Mouse (Mus musculus) embryonic facial prominence, embryonic 12.5 days (tissue): ENCODE data around the gene Tead4. TPM values are rescaled to one million over a fixed set of nuclear protein-coding genes. Genes with fewer than 3 reads are reported as not detected.

ENCODE experiments used
- ATAC-seq: fragments of 200-750 bp; cut with Nextera tagmentation; 2 replicates; pipeline ENCODE4 v1.8.0; 2017; ENCODE audit not compliant: insufficient number of reproducible peaks, insufficient read depth, low FRiP score, low TSS enrichment
- H3K27ac ChIP-seq: fragments of 300-500 bp; sonication (generic); 2 replicates; pipeline ENCODE4 v1.5.1; 2016; ENCODE audit warnings: mild to moderate bottlenecking
- H3K27me3 ChIP-seq: fragments of 300-500 bp; sonication (generic); 2 replicates; pipeline ENCODE4 v1.6.1; 2016; ENCODE audit warnings: mild to moderate bottlenecking, moderate library complexity
- H3K36me3 ChIP-seq: fragments of 300-500 bp; sonication (generic); 2 replicates; pipeline ENCODE4 v1.6.1; 2016; ENCODE audit warnings: mild to moderate bottlenecking
- H3K4me1 ChIP-seq: fragments of 300-500 bp; sonication (generic); 2 replicates; pipeline ENCODE4 v1.6.1; 2016
- H3K4me2 ChIP-seq: fragments of 300-500 bp; sonication (generic); replicated peaks from 2 replicates; pipeline ENCODE4 v1.6.1; 2016; ENCODE audit warnings: mild to moderate bottlenecking, moderate library complexity
- H3K4me3 ChIP-seq: fragments of 300-500 bp; sonication (generic); 2 replicates; pipeline ENCODE4 v1.5.1; 2016; ENCODE audit warnings: mild to moderate bottlenecking
- H3K9ac ChIP-seq: fragments of 300-500 bp; sonication (generic); 2 replicates; pipeline ENCODE4 v1.6.1; 2016; ENCODE audit warnings: mild to moderate bottlenecking, moderate library complexity
- H3K9me3 ChIP-seq: fragments of 300-500 bp; sonication (generic); 2 replicates; pipeline ENCODE4 v1.6.1; 2016; ENCODE audit warnings: mild to moderate bottlenecking, moderate library complexity
- whole genome bisulfite sequencing: fragments of 180-500 bp; shearing (Covaris S2); methylation state at CpG from one replicate; pipeline ENCODE4 v1.1.7; 2016; 5-methylcytosine and 5-hydroxymethylcytosine counted together
- polyA plus RNA-seq: library from polyadenylated mRNA; unstranded; fragments of >200 nt; fragmentation: Nextera tagmentation; extraction: Ambion mirVana; gene quantifications from 2 replicates; pipeline ENCODE4 v1.2.1, GENCODE M21; 2016

The Tead4 gene
- polyA plus RNA-seq, 1 experiment from 2014 or later = 3.6 TPM

DNA sequence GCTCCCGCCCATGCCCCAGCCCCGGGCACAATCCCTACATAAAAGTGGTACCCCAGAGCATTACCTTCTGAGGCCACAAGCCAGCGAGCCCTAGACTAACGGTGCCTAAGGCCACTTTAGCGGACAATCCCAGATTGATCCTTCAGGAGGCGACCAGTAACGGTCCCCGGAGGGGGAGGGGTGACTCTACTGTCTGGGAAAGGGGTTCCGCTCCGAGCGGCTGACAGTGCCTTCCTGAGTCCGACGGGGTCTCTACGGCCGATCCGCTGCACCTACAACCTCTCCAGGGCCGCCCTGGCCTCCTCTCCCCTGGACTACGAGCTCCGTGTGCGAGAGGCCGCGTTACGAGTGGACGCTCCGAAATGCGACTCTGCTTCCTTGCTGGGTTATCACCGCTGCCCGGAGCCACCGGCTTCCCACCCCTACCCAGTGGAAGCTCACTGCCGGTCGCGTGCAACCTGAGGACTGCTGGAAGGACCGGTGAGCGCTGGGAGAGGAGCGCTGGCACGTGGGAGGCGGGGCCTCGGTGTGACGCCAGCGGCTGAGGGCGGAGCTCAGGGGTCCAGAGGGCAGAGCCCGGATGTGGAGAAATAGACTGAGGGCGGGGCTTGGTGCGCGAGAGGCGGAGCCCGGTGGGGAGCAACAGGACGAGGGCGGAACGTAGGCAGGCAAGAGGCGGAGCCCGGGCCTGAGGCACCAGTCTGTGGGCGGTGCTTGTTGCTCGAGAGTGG lies 100.3 kb downstream of the Tead4 start:
- H3K4me3 ChIP-seq = peak overlapping the region; percentile 50
- no peaks in the 10 kb centered on the region for H3K36me3 ChIP-seq
- H3K9ac ChIP-seq = peak overlapping the region; percentile 56
- ATAC-seq = peak; percentile 98
- under 1% methylated on average over 54 of the region's 54 CpGs for WGBS
- peak overlapping the region; percentile 86 for H3K4me2 ChIP-seq
- peaks cover 5% of the 10 kb centered on the region; the same call in 1 of the 2 replicates for H3K4me1 ChIP-seq
- H3K27ac ChIP-seq = 0 out of 2 replicates have a peak overlapping the region, but pooled peaks have one; percentile 43
- no peaks in the 10 kb centered on the region for H3K27me3 ChIP-seq
- H3K9me3 ChIP-seq = no peaks in the 10 kb centered on the region

DNA sequence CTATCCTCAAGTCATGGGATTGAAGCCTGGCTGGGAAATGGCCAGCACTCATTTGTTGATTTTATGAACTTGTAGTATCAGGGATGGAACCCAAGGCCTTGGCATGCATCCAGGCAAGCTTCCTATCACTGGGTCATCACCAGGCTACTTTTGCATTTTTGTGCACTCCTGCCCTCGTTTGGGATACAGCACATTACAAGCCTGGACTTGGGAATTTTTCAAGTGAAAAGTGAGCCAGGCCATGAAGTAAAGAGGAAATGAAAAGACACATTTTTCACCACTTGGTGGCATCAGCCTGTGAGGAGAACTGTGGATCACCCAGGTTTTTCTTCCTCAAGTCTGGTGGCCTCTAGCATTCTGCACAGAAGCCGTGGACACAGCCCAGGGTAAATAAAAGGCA lies 117.1 kb downstream of the Tead4 start:
- Histone ChIP-seq H3K4me1 (no peaks in the 10 kb centered on the region), H3K27me3 (no peaks in the 10 kb centered on the region), H3K27ac (no peak overlapping the region), H3K4me2 (no peak overlapping the region), H3K4me3 (no peak overlapping the region), H3K9me3 (no peaks in the 10 kb centered on the region), H3K36me3 (no peaks in the 10 kb centered on the region), H3K9ac (no peak overlapping the region)
- ATAC-seq = no peak
- 50% methylated on average over 2 of the region's 2 CpGs for whole genome bisulfite sequencing

DNA sequence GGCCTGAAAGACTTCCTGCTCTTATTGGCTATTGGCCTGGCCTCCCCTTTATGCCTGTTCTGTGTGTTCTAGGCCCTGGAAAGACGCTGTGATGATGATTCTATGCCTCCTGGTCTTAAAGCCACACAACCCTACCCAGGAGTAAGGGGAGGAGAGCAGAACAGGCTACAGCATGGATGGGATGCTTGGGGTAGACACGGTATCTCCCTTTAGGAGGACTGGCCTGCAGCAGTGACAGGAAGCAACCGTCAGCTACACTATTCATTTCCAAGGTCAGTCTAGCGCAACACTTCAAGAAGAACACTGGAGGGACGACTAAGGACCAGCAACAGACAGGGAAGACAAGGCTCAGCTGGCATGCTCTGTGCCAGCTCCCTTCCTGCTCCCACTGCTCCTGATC lies 119.4 kb downstream of the Tead4 start:
- Histone ChIP-seq H3K4me3 (no peak overlapping the region), H3K4me2 (no peak overlapping the region), H3K27ac (no peak overlapping the region), H3K4me1 (no peaks in the 10 kb centered on the region), H3K27me3 (no peaks in the 10 kb centered on the region), H3K9me3 (no peaks in the 10 kb centered on the region), H3K9ac (no peak overlapping the region), H3K36me3 (no peaks in the 10 kb centered on the region)
- no peak for ATAC-seq
- WGBS = 70% methylated on average over 5 of the region's 5 CpGs

DNA sequence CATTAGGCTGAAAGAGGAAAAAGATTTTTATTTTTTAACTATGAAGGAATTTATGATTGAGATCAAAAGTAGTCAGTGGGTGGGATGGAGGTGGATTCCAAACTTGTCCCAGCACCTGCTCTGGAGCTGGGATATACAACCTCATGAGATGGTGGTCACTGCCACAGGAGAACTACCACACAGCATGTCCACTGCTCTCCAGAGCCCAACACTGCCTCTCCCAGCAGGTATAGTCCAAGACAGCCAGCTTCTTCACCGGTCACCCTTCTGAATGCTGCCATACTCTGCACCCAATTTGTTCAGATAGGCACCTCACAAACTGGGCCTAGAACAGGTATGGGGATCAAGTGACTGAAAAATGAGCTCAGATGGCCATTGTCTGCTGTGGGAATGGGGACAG lies 121.0 kb downstream of the Tead4 start:
- WGBS = 94% methylated on average over 1 of the region's 1 CpGs
- ATAC-seq = no peak
- no peaks in the 10 kb centered on the region for H3K36me3 ChIP-seq

DNA sequence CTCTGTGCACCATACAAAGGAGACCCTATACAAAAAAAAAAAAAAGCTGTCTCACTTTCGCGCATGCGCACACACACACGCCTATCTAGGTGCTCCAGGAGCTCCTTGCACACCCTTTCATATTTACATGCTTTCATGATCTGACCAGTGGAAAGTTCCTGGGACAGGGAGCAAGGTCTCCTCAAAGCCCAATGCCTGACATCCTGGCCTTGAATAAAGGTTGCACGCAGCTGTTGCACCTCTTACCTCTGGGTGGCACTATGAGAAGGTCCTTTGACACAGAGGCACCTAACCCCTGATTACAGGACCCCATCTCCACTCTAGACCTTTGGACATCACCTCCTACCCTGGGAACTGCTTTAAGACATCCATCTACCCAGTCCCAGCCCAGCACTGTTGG lies 121.4 kb downstream of the Tead4 start:
- Histone ChIP-seq H3K27ac (no peak overlapping the region), H3K4me2 (no peak overlapping the region), H3K27me3 (no peaks in the 10 kb centered on the region), H3K9me3 (no peaks in the 10 kb centered on the region), H3K4me3 (no peak overlapping the region), H3K36me3 (no peaks in the 10 kb centered on the region), H3K9ac (no peak overlapping the region), H3K4me1 (no peaks in the 10 kb centered on the region)
- WGBS = 68% methylated on average over 5 of the region's 5 CpGs
- no peak for ATAC-seq

More for the DNA sequence above, 121.0 kb downstream of the Tead4 start:
- Histone ChIP-seq H3K27me3 (no peaks in the 10 kb centered on the region), H3K9ac (no peak overlapping the region), H3K4me2 (no peak overlapping the region), H3K27ac (no peak overlapping the region), H3K4me1 (no peaks in the 10 kb centered on the region), H3K9me3 (no peaks in the 10 kb centered on the region), H3K4me3 (no peak overlapping the region)

DNA sequence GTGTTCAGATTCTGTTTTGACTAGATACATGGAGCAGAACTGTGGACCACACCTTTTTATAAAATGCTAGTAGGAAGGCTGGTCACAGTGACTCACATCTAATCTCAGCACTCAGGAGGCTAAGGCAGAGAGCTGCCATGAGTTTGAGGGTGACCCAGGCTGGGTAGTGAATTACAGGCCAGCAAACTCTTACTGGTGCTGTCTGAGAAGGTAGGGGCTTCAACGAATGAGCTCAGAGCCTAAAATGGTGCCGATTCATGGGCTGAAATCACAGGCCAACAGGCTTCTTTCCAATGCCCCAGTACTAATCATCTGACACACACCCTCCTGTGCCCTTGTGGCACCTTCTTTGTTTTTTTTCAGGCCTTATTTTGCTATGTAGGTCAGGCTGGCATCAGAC lies 121.9 kb downstream of the Tead4 start:
- Histone ChIP-seq H3K9me3 (no peaks in the 10 kb centered on the region), H3K4me2 (no peak overlapping the region), H3K4me1 (no peaks in the 10 kb centered on the region), H3K27ac (no peak overlapping the region), H3K9ac (no peak overlapping the region), H3K36me3 (no peaks in the 10 kb centered on the region), H3K27me3 (no peaks in the 10 kb centered on the region), H3K4me3 (no peak overlapping the region)
- no peak for ATAC-seq
- 93% methylated on average over 2 of the region's 2 CpGs for WGBS

Other genes with a start within 250 kb of the Tead4 start
- 108 and 110 TPM in 2 replicates for gene Tspan9, start 157.2 kb downstream of the Tead4 start, polyA plus RNA-seq
- gene Tulp3, start 55.0 kb upstream of the Tead4 start, polyA plus RNA-seq = 29.1 and 29.3 TPM in 2 replicates
- gene Rhno1, start 62.1 kb upstream of the Tead4 start, polyA plus RNA-seq = 160 and 166 TPM in 2 replicates
- 43.8 and 45.1 TPM in 2 replicates for gene Foxm1, start 62.1 kb upstream of the Tead4 start, polyA plus RNA-seq
- 0.42 and 0.85 TPM in 2 replicates for gene Tex52, start 74.6 kb upstream of the Tead4 start, polyA plus RNA-seq
- gene Gm44596, start 74.7 kb upstream of the Tead4 start, polyA plus RNA-seq = not detected in 2 replicates
- 3.6 and 3.7 TPM in 2 replicates for gene Nrip2, start 98.5 kb upstream of the Tead4 start, polyA plus RNA-seq
- gene Itfg2, start 124.1 kb upstream of the Tead4 start, polyA plus RNA-seq = 38.4 and 40.0 TPM in 2 replicates
- gene Fkbp4, start 137.9 kb upstream of the Tead4 start, polyA plus RNA-seq = 502 TPM in 2 replicates
- 0.10 TPM in 1 of 2 replicates, not detected in the other for gene Pzp, start 225.9 kb upstream of the Tead4 start, polyA plus RNA-seq